Mouse (Mus musculus): ENCODE data around the gene Mvp. TPM values are rescaled to one million over a fixed set of nuclear protein-coding genes. Genes with fewer than 3 reads are reported as not detected.

Mvp gene
- polyA plus RNA-seq, 1 experiment, result 32.2 TPM

GRCm38 (mm10) chr7:127004122-127004875 lies 10.1 kb downstream of the Mvp start:
- H3K4me3 ChIP-seq (ENCODE audit: insufficient read depth, low read length), result no peak overlapping the region
- H3K27ac ChIP-seq (ENCODE audit: insufficient read depth, low read length), result no peak overlapping the region
- TF ChIP-seq POLR2A (IDR thresholded peaks at IDR 0.05; ENCODE audit: low read depth, low read length) (no peak), CTCF (IDR thresholded peaks at IDR 0.05; ENCODE audit: borderline replicate concordance, insufficient read depth, low read length) (no peak)
- H3K4me1 ChIP-seq (ENCODE audit: control insufficient read depth, insufficient read depth, low read length), result peaks cover 8% of the 10 kb centered on the region

GRCm38 (mm10) chr7:127003620-127004019 lies 10.8 kb downstream of the Mvp start:
- H3K27ac ChIP-seq (ENCODE audit: insufficient read depth, low read length), result no peak overlapping the region
- peaks cover 3% of the 10 kb centered on the region for H3K4me1 ChIP-seq (ENCODE audit: control insufficient read depth, insufficient read depth, low read length)
- no peak overlapping the region for H3K4me3 ChIP-seq (ENCODE audit: insufficient read depth, low read length)
- TF ChIP-seq CTCF (IDR thresholded peaks at IDR 0.05; ENCODE audit: borderline replicate concordance, insufficient read depth, low read length) (no peak), POLR2A (IDR thresholded peaks at IDR 0.05; ENCODE audit: low read depth, low read length) (no peak)

- TF ChIP-seq CTCF (IDR thresholded peaks at IDR 0.05; ENCODE audit: borderline replicate concordance, insufficient read depth, low read length) (no peak), POLR2A (IDR thresholded peaks at IDR 0.05; ENCODE audit: low read depth, low read length) (no peak)
- Histone ChIP-seq H3K27ac (ENCODE audit: insufficient read depth, low read length) (no peak overlapping the region), H3K4me1 (ENCODE audit: control insufficient read depth, insufficient read depth, low read length) (no peaks in the 10 kb centered on the region), H3K4me3 (ENCODE audit: insufficient read depth, low read length) (no peak overlapping the region)
These were observed 14.9 kb downstream of the Mvp start for GRCm38 (mm10) chr7:126999568-126999967.

- H3K4me1 ChIP-seq (ENCODE audit: control insufficient read depth, insufficient read depth, low read length), result no peaks in the 10 kb centered on the region
- TF ChIP-seq POLR2A (IDR thresholded peaks at IDR 0.05; ENCODE audit: low read depth, low read length) (no peak), CTCF (IDR thresholded peaks at IDR 0.05; ENCODE audit: borderline replicate concordance, insufficient read depth, low read length) (no peak)
- H3K27ac ChIP-seq (ENCODE audit: insufficient read depth, low read length), result no peak overlapping the region
- H3K4me3 ChIP-seq (ENCODE audit: insufficient read depth, low read length), result no peak overlapping the region
These were observed 18.0 kb downstream of the Mvp start for GRCm38 (mm10) chr7:126996449-126996848.

GRCm38 (mm10) chr7:126988816-126989215 lies 25.6 kb downstream of the Mvp start:
- no peak for TF ChIP-seq POLR2A (IDR thresholded peaks at IDR 0.05; ENCODE audit: low read depth, low read length)
- TF ChIP-seq CTCF (IDR thresholded peaks at IDR 0.05; ENCODE audit: borderline replicate concordance, insufficient read depth, low read length), result no peak
- Histone ChIP-seq H3K4me1 (ENCODE audit: control insufficient read depth, insufficient read depth, low read length) (no peaks in the 10 kb centered on the region), H3K4me3 (ENCODE audit: insufficient read depth, low read length) (no peak overlapping the region), H3K27ac (ENCODE audit: insufficient read depth, low read length) (no peak overlapping the region)

DNA sequence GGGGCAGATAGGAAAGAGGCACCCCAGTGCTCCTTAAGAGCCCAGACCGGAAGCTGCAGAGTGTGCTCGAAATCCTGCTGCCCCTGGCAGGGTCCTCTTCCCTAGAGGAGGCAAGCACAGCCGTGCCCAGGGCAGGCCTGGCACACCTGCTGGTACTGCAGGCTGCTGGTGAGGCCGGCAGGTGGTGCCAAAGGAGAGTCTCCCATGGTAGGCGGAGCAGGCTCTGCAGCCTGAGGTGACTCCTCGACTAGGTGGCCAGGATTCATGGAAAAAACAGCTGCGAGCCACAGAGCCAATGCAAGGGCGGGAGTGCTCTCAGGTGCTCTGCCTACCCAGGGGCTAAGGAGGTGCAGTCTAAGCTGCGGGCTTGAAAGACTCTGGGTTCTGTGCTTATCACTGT lies 28.1 kb downstream of the Mvp start:
- peak; percentile 43; the same call in 1 of the 2 replicates for TF ChIP-seq CTCF (IDR thresholded peaks at IDR 0.05; ENCODE audit: borderline replicate concordance, insufficient read depth, low read length)
- no peak for TF ChIP-seq POLR2A (IDR thresholded peaks at IDR 0.05; ENCODE audit: low read depth, low read length)
- Histone ChIP-seq H3K4me3 (ENCODE audit: insufficient read depth, low read length) (no peak overlapping the region), H3K27ac (ENCODE audit: insufficient read depth, low read length) (no peak overlapping the region), H3K4me1 (ENCODE audit: control insufficient read depth, insufficient read depth, low read length) (no peaks in the 10 kb centered on the region)

- TF ChIP-seq POLR2A (IDR thresholded peaks at IDR 0.05; ENCODE audit: low read depth, low read length) (no peak), CTCF (IDR thresholded peaks at IDR 0.05; ENCODE audit: borderline replicate concordance, insufficient read depth, low read length) (no peak)
- Histone ChIP-seq H3K4me3 (ENCODE audit: insufficient read depth, low read length) (no peak overlapping the region), H3K27ac (ENCODE audit: insufficient read depth, low read length) (no peak overlapping the region), H3K4me1 (ENCODE audit: control insufficient read depth, insufficient read depth, low read length) (no peaks in the 10 kb centered on the region)
These were observed 29.6 kb downstream of the Mvp start for GRCm38 (mm10) chr7:126984667-126985444.

DNA sequence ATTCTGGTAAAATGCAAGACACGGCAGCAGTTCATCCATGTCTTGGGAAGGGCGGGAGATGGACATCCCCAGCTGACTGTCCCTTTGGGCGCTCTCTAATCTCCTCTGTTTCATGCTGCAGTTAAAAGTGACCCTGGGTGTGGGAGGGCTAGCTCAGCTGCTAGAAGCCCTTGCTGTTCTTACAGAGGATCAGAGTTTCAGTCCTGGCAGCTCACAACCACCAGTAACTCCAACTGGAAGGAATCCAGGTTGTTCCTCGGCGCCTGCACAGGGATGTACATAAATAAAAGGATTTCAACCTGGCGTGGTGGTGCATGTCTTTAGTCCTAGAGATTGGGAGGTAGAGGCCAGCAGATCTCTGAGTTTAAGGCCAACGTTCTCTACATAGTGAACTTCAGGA lies 31.3 kb downstream of the Mvp start:
- H3K4me1 ChIP-seq (ENCODE audit: control insufficient read depth, insufficient read depth, low read length), result no peaks in the 10 kb centered on the region
- H3K4me3 ChIP-seq (ENCODE audit: insufficient read depth, low read length), result no peak overlapping the region
- TF ChIP-seq POLR2A (IDR thresholded peaks at IDR 0.05; ENCODE audit: low read depth, low read length), result no peak
- TF ChIP-seq CTCF (IDR thresholded peaks at IDR 0.05; ENCODE audit: borderline replicate concordance, insufficient read depth, low read length), result no peak
- no peak overlapping the region for H3K27ac ChIP-seq (ENCODE audit: insufficient read depth, low read length)

DNA sequence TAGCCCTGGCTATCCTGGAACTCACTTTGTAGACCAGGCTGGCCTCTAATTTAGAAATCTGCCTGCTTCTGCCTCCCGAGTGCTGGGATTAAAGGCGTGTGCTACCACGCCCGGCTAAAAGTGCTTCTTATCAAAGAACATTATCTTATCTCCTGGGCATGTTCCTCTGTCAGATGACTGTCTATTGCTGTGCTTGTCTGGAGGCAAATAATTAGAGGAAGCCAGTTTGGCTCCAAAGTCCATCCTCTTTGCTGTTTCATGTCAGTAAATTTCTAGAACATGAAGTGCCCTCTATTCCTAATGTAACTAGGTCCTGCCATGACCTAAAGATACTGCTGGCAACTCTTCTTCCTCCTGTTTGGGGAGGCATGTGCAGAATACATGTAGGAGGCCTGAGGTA lies 32.4 kb downstream of the Mvp start:
- Histone ChIP-seq H3K4me1 (ENCODE audit: control insufficient read depth, insufficient read depth, low read length) (no peaks in the 10 kb centered on the region), H3K27ac (ENCODE audit: insufficient read depth, low read length) (no peak overlapping the region), H3K4me3 (ENCODE audit: insufficient read depth, low read length) (no peak overlapping the region)
- TF ChIP-seq POLR2A (IDR thresholded peaks at IDR 0.05; ENCODE audit: low read depth, low read length) (no peak), CTCF (IDR thresholded peaks at IDR 0.05; ENCODE audit: borderline replicate concordance, insufficient read depth, low read length) (no peak)

GRCm38 (mm10) chr7:126981601-126982000 lies 32.8 kb downstream of the Mvp start:
- no peak for TF ChIP-seq CTCF (IDR thresholded peaks at IDR 0.05; ENCODE audit: borderline replicate concordance, insufficient read depth, low read length)
- TF ChIP-seq POLR2A (IDR thresholded peaks at IDR 0.05; ENCODE audit: low read depth, low read length), result no peak
- no peaks in the 10 kb centered on the region for H3K4me1 ChIP-seq (ENCODE audit: control insufficient read depth, insufficient read depth, low read length)
- no peak overlapping the region for H3K4me3 ChIP-seq (ENCODE audit: insufficient read depth, low read length)
- H3K27ac ChIP-seq (ENCODE audit: insufficient read depth, low read length), result no peak overlapping the region
